Mouse (Mus musculus): ENCODE results near the gene Txnrd1.

GRCm38 (mm10) chr10:82833926-82834325 lies at the start of gene Txnrd1:
- TF ChIP-seq CTCF (IDR thresholded peaks at IDR 0.05; ENCODE audit: extremely low read depth, insufficient read length, insufficient replicate concordance, low read depth, low read length) (no peak), POLR2A (IDR thresholded peaks at IDR 0.05; ENCODE audit: low read depth, low read length) (no peak)

Measured in small intestine, adult 2 months (tissue).